Mouse (Mus musculus) liver, adult 2 months (tissue): ENCODE results near the gene Dhps.

Experiments used
- CTCF ChIP-seq: fragments of 200-500 bp; IDR thresholded peaks from 2 replicates; pipeline ENCODE4 v1.5.1; 2011; ENCODE audit warnings: low read depth, low read length, control low read depth
- POLR2A ChIP-seq: fragments of 200-500 bp; IDR thresholded peaks from 2 replicates; pipeline ENCODE4 v1.6.1; 2011; ENCODE audit warnings: low read length, control low read depth; ENCODE audit not compliant: insufficient read depth; ENCODE audit errors: extremely low read depth

GRCm38 (mm10) chr8:85062603-85063002, 9.0 kb upstream of the Dhps start:
- no peak for TF ChIP-seq CTCF
- TF ChIP-seq POLR2A = no peak
